Mouse (Mus musculus) megakaryocyte, embryonic 14.5 days (primary cell): ENCODE measurements around the gene Rsrc1. TPM values are rescaled to one million over a fixed set of nuclear protein-coding genes. Genes with fewer than 3 reads are reported as not detected.
"Not testable (repeated sequence)": the region's sequence is repeated elsewhere in the genome, so short reads cannot be mapped to it uniquely, and the experiment has no call there.

Source experiments
- H3K27me3 ChIP-seq: replicated peaks from 2 replicates; pipeline ENCODE3; 2012; ENCODE audit warnings: inconsistent platforms
- H3K36me3 ChIP-seq: replicated peaks from 2 replicates; pipeline ENCODE3; 2012; ENCODE audit warnings: low read length, inconsistent platforms, mixed read lengths
- H3K4me1 ChIP-seq: 2 replicates; pipeline ENCODE4 v1.6.1; 2012; ENCODE audit warnings: inconsistent platforms
- H3K4me3 ChIP-seq: replicated peaks from 2 replicates; pipeline ENCODE3; 2012; ENCODE audit warnings: moderate library complexity, mild to moderate bottlenecking, inconsistent platforms
- H3K9me3 ChIP-seq: 2 replicates; pipeline ENCODE4 v1.6.1; 2012; ENCODE audit warnings: inconsistent platforms
- FLI1 ChIP-seq: IDR thresholded peaks from 2 replicates; pipeline ENCODE4 v1.6.1; 2012; ENCODE audit warnings: low read length, inconsistent platforms, mixed read lengths
- GATA1 ChIP-seq: IDR thresholded peaks from 3 replicates; pipeline ENCODE4 v1.6.1; 2012; ENCODE audit warnings: mixed read lengths, low read length, inconsistent platforms, borderline replicate concordance
- polyA plus RNA-seq: library from polyadenylated mRNA; stranded (reverse); fragments of >175 nt; gene quantifications from 2 replicates; pipeline ENCODE4 v1.2.3, GENCODE M21; 2012; ENCODE audit warnings: low replicate concordance; ENCODE audit not compliant: insufficient read depth

Rsrc1 gene
- polyA plus RNA-seq, 1 experiment: 15.3 TPM

DNA sequence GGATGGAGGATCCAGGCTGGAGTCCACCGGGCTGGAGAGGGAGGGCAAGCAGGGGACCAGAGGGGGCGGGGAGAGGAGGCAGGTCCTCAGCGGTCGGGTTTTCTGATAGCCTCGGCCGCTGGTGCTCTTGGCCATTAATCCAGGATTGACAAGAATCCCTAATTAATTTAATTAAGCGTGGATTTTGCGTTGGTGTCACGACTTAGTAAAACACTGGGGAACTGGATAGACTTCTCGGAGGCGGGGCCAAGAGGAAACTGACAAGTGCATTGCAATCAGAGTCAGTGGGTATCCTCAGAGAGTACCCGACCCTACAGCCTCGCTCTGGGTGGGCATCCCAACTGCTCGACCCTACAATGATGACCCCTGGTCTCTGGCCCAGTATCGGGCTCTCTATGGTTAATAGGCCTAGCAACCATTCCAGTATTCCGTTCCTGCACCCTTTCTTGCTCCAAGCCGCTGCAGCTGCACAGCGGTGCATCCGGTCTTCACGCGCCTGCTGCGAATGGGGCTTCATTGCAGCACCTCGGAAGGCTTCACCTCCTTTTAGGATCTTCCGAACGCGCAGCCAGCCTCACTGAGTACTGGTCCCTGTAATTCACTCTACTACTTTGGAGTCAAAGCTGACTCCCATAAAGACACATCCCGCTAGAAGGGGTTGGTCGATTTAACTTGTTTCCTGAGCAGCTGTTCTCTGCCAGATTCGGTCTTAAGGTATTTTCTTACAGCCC is 1.2 kb downstream of the Rsrc1 start:
- TF ChIP-seq GATA1 (no peak), FLI1 (no peak)
- no peaks in the 10 kb centered on the region for H3K36me3 ChIP-seq
- peaks cover 7% of the 10 kb centered on the region; the same call in 1 of the 2 replicates for H3K9me3 ChIP-seq
- H3K4me3 ChIP-seq: peak overlapping the region; percentile 92
- peaks cover 52% of the 10 kb centered on the region for H3K4me1 ChIP-seq
- peaks cover 67% of the 10 kb centered on the region for H3K27me3 ChIP-seq

DNA sequence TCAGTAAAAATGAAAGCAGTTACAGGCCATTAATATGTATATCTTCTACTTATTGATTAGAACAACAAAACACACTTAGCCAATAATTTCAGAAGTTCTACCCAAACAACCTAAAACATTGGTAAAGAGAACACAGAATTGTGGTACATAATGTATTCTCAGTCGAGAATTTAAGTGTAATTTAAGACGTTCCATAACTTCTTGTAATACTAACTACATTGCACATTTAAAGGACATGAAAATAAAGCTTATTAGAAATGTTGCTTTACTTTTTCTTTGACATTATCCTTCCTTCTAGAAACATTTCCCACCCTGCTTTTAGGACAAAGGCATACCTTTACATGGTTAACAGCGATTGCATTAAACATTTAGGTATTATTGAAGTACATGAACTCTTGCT is 2.3 kb downstream of the Rsrc1 start:
- TF ChIP-seq FLI1 (no peak), GATA1 (no peak)
- no peak overlapping the region for H3K4me3 ChIP-seq
- H3K27me3 ChIP-seq: peaks cover 55% of the 10 kb centered on the region
- H3K36me3 ChIP-seq: no peaks in the 10 kb centered on the region
- peaks cover 45% of the 10 kb centered on the region for H3K4me1 ChIP-seq
- peaks cover 6% of the 10 kb centered on the region; the same call in 1 of the 2 replicates for H3K9me3 ChIP-seq

DNA sequence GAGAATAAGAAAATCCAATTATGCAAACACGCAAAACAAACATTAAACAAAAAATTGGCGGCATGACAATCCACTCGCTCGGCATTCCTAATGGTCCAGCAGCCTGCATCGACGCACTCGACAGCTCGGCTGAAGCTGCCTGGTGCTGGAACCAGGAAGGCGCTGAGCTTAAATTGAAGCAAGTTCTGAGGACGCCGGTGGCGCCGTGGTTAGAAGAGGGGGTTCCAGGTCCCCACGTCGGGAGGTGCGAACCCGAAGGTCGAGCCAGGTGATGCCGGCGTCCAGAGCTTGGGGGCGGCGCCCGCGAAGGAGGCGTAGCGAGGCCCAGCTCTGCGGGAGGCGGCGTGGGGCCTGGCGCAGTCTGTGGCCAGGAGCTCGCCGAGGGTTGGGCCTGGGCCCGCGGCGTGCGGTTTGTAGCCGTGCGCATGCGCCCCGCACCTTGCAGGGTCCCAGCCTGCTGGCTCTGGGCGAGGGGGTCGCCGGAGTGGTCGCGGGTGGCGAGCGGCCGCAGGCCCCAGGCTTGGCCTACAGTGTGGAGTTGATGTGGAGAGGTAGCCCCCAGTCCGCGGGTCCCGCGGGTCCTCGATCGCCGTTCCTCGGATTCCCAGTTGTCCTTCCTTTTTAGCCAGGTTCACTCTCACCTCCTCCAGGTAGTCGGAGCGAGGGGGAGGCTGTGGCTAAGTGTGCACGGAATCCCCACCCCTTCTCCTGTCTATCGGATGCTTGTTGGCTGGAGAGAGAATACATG is 4.5 kb downstream of the Rsrc1 start:
- H3K9me3 ChIP-seq: no peaks in the 10 kb centered on the region
- peaks cover 28% of the 10 kb centered on the region for H3K4me1 ChIP-seq
- H3K36me3 ChIP-seq: no peaks in the 10 kb centered on the region
- H3K27me3 ChIP-seq: peaks cover 33% of the 10 kb centered on the region
- H3K4me3 ChIP-seq: peak overlapping the region; percentile 97
- TF ChIP-seq GATA1: no peak
- no peak for TF ChIP-seq FLI1

DNA sequence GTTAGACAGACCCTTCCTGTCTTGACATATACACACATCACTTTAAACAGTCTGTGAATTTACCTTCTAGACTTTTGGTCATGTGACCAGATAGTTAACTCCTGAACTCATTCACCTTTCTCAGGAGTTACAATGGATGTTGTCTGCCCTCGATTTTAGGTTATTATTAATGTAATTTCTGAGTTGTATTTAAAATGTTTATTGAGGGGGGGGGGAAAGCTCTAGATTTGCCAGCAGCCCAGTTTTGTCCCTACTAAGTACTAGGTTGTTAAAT is 5.0 kb downstream of the Rsrc1 start:
- H3K9me3 ChIP-seq: no peaks in the 10 kb centered on the region
- H3K4me1 ChIP-seq: peaks cover 23% of the 10 kb centered on the region
- peak overlapping the region; percentile 97 for H3K4me3 ChIP-seq
- H3K27me3 ChIP-seq: peaks cover 28% of the 10 kb centered on the region
- TF ChIP-seq GATA1 (no peak), FLI1 (no peak)
- H3K36me3 ChIP-seq: no peaks in the 10 kb centered on the region

DNA sequence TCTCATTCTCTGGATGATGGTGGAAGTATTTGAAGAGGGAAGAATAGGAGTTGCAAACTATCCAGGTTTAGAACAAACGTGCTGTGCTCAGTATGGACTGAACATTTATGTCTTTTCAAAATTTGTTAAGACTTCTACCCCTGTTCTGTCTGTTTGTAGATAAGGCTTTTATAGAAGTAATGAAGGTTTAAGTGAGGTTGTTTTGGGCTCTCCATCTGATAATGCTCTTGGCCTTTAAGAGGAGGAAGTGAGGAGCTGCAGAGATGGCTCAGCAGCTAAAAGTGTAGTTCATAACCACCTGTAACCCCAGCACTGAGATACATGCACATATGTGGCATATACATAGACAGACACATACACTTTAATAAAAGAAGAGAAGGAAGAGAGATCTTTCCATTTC is 15.6 kb downstream of the Rsrc1 start:
- Histone ChIP-seq H3K9me3 (no peaks in the 10 kb centered on the region), H3K4me3 (no peak overlapping the region), H3K4me1 (0 out of 2 replicates have a peak, but pooled peaks cover 4% of the 10 kb centered on the region), H3K27me3 (no peaks in the 10 kb centered on the region), H3K36me3 (peaks cover 58% of the 10 kb centered on the region)
- no peak for TF ChIP-seq GATA1
- no peak for TF ChIP-seq FLI1

DNA sequence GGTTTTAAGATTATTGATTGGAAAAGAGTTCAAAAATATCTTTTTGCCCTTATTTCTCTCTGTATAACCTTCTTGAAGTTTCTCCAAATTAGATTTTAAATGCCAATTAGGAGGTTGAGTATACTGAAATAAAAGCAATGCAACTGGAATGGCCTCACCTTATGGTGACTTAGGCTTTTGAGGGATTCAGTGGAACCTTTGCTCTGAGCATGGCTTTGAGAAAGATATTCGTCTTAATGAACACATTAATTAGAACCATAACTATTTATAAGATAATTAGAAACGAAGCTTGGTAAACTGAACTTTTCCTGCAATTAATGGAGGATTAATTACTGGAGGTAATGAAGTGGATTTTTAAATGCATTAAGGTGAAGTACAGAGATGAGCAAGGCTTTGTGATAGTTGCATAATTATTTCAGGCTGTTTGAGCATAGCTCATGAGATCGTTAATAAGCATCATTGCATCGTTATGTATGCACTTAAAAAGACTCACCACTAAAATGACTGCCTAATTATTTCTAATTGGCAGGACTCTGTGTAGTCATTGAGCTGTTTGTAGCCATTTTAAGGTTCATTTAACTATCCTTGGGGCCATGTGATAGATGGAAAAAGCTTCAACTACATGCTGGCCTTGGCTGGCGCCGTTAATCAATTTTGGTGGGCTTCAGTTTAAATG is 55.3 kb downstream of the Rsrc1 start:
- peaks cover 11% of the 10 kb centered on the region for H3K36me3 ChIP-seq
- no peak overlapping the region for H3K4me3 ChIP-seq
- TF ChIP-seq FLI1: no peak
- no peaks in the 10 kb centered on the region for H3K9me3 ChIP-seq
- H3K27me3 ChIP-seq: no peaks in the 10 kb centered on the region
- no peaks in the 10 kb centered on the region for H3K4me1 ChIP-seq

DNA sequence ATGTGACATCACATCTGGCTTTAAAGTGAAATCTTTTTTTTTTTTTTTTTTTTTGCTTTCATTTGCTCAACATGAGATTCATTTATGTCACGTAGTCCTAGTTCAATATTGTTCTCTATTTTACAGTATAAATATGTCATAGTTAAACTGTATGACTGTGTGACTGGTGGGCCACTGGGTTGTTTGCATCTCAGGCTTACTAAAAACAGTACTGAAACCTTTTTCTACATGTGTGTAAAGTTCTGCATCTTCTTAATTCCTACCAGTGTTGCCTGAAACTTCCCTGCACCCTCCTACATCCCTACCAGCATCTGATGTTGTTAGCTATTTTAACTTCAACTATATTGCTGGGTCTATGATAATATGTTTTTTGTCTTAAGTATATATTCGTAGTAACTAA is 78.6 kb downstream of the Rsrc1 start:
- H3K36me3 ChIP-seq: peaks cover 21% of the 10 kb centered on the region
- H3K9me3 ChIP-seq: 0 out of 2 replicates have a peak, but pooled peaks cover 7% of the 10 kb centered on the region
- no peak overlapping the region for H3K4me3 ChIP-seq
- H3K4me1 ChIP-seq: peaks cover 4% of the 10 kb centered on the region; the same call in 1 of the 2 replicates
- no peaks in the 10 kb centered on the region for H3K27me3 ChIP-seq
- TF ChIP-seq GATA1: no peak
- TF ChIP-seq FLI1: no peak

DNA sequence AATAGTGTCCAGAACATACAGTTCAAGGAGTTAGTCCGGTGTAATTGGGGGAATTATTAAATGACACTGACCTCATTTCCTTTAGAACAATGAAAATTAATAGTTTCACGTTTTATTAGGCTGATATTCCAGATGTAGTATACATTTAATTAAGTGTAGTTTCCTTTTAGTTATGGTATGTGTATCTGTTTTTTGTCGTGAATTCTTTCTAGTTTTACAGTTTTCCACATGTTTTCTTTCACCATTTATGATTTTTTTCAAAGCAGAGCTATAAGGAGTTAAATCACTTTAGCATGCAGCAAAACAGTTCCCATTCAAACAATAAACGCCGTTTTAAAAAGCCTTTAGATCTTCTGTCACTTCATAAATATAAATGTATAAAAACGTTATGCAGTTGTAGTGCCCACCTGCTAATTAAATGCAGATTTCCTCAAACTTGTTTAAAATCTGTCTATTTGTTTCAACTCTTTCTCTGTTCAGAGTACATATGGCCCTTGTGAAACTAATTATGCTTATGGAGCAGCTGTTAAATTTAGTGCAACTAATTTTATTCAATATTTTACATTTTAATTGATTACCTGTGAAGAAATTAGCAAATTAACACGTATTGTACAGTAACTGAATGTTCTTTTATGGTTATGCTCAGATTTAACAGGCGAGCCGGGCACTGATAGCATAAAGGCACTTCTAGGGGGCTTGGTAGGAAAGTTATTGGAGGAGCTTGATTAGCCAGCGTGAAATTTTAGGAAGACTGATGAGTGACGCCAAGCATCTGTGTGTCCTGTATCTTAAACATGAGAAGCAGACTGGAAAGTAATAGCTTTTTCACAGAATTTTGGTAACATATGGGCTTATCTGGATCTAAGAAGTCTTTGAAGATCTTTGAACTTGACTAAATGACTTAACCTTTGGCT is 89.6 kb downstream of the Rsrc1 start:
- no peaks in the 10 kb centered on the region for H3K9me3 ChIP-seq
- TF ChIP-seq GATA1 (no peak), FLI1 (no peak)
- no peaks in the 10 kb centered on the region for H3K4me1 ChIP-seq
- no peak overlapping the region for H3K4me3 ChIP-seq
- no peaks in the 10 kb centered on the region for H3K27me3 ChIP-seq
- H3K36me3 ChIP-seq: peaks cover 11% of the 10 kb centered on the region

DNA sequence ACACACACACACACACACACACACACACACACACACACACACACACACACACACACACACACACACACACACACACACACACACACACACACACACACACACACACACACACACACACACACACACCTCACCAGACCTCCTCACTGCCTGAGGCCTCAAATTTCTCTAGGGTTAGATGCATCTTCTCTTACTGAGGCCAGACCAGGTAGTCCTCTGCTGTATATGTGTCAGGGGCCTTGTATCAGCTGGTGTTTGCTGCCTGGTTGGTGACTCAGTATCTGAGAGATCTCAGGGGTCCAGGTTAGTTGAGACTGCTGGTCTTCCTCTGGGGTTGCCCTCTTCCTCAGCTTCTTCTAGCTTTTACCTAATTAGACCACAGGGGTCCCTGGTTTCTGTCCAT is 92.5 kb downstream of the Rsrc1 start:
- H3K9me3 ChIP-seq, H3K4me3 ChIP-seq, H3K27me3 ChIP-seq, H3K4me1 ChIP-seq, H3K36me3 ChIP-seq: not testable (repeated sequence)

DNA sequence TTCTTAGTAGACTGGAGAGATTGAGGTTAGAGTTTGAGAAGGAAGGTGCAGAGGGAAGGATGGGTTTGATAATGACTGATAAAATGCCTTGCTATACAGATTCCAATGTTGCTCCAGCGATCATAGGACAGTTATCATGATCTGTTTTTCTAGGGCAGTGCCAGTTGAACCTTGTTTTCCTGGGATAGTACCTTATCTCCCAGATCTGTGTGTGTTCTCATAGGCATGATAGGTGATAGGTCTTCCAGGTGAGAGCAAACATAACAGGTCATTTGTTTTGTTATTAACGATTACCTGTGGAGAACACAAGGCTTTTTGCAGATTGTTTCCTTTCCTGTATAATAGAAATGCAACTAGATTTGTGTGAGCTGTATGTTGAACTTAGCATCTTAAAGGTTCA is 94.3 kb downstream of the Rsrc1 start:
- H3K4me1 ChIP-seq: no peaks in the 10 kb centered on the region
- peaks cover 8% of the 10 kb centered on the region; the same call in 1 of the 2 replicates for H3K9me3 ChIP-seq
- no peak for TF ChIP-seq GATA1
- no peak for TF ChIP-seq FLI1
- no peak overlapping the region for H3K4me3 ChIP-seq
- peaks cover 15% of the 10 kb centered on the region for H3K36me3 ChIP-seq
- no peaks in the 10 kb centered on the region for H3K27me3 ChIP-seq
